Mouse (Mus musculus): ENCODE results near the gene Erc1. TPM values are rescaled to one million over a fixed set of nuclear protein-coding genes. Genes with fewer than 3 reads are reported as not detected.

The Erc1 gene
- polyA plus RNA-seq (2015; fragmentation: Nextera tagmentation; extraction: Ambion mirVana), result 38.1 and 42.0 TPM in 2 replicates

DNA sequence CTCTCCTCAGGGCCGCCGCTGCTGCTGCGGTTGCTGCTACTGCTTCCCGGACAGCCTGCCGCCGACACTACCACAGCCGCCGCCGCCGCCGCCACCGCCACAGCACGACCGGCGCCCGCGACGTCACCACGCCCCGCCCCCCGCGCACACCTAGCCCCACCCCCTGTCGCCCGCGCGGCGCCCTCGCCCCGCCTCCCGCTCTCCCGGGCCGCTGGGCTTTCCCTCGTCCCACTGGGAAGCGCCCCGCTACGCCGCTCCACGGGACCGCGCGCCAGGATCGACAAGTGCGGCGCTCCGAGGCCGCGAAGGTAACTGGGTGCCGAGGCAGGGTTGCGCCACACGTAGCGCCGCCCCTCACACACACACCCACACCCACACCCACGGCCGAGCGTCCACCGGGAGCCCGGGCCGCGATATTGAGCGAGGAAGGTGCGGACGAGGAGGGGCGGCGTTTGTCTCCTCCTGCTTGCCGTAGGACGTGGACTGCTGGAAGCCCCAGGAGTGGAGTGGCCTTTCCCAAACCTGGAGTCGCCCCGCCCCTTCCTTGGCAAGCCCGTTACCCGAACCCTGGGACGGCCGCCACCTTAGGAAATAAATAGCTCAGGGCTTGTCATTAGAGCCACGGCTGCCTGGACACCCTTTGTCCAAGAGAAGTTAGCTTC, at the start of gene Erc1:
Erc1 (minus strand) TSS at position 134 of the 662 bp plus-strand sequence.
- Histone ChIP-seq H3K4me3 (peak within 1 kb of the TSS; percentile 80), H3K27me3 (no peaks in the 10 kb centered on the region), H3K4me1 (replicated peaks) (peaks cover 30% of the 10 kb centered on the region), H3K4me2 (peak within 1 kb of the TSS; percentile 69), H3K9ac (peak within 1 kb of the TSS; percentile 94), H3K9me3 (no peaks in the 10 kb centered on the region), H3K27ac (replicated peaks) (peak within 1 kb of the TSS; percentile 98), H3K36me3 (no peaks in the 10 kb centered on the region)
- peak; percentile 96 for ATAC-seq (ENCODE audit: low read depth)
- WGBS, result under 1% methylated on average over 49 of the region's 73 CpGs

DNA sequence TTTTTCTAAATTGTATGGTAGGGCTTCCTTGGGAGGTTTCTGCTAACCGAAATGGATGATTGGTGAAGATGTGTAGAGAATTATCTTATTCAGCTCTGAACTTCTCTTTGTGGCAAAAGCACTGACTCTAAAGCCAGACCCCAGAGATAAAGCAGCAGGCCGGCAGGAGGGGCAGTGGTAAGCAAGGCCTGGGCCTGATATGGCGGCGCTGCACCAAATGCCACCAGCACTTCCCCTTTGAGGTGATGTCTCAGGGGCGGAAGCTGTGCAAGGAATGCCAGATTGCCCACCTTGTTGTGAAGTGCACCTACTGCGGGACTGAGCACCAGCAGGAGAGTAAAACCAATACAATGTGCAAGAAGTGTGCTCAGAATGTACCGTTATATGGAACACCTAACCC, 44.7 kb upstream of the Erc1 start:
- WGBS, result 92% methylated on average over 7 of the region's 7 CpGs
- H3K27ac ChIP-seq (replicated peaks), result no peak overlapping the region
- H3K9me3 ChIP-seq, result no peaks in the 10 kb centered on the region
- H3K36me3 ChIP-seq, result no peaks in the 10 kb centered on the region
- H3K27me3 ChIP-seq, result 0 out of 2 replicates have a peak, but pooled peaks cover 2% of the 10 kb centered on the region
- no peaks in the 10 kb centered on the region for H3K4me1 ChIP-seq (replicated peaks)
- H3K4me2 ChIP-seq, result no peak overlapping the region
- no peak overlapping the region for H3K4me3 ChIP-seq
- H3K9ac ChIP-seq, result no peak overlapping the region
- no peak for ATAC-seq (ENCODE audit: low read depth)

DNA sequence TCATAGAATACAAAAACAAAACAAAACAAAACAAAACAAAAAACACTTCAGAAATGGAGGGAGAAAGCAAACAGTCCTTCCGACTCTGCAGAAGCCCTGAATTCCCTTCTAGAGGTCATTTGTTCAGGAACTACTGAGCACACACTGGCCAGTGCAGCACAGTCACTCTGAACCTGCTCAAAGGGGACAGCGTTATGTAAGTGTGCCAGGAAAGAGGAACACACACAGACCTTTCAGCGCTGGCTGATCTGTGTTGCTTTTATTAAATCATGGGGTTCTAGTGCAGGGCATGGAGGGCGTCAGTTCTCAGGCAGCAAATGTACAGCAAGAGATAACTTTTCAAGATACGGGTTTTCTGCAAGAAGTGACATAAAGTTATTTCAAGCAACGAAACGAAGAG, 35.2 kb upstream of the Erc1 start:
- H3K4me2 ChIP-seq, result no peak overlapping the region
- H3K4me1 ChIP-seq (replicated peaks), result no peaks in the 10 kb centered on the region
- no peak overlapping the region for H3K9ac ChIP-seq
- H3K36me3 ChIP-seq, result no peaks in the 10 kb centered on the region
- no peak overlapping the region for H3K27ac ChIP-seq (replicated peaks)
- H3K27me3 ChIP-seq, result no peaks in the 10 kb centered on the region
- 77% methylated on average over 7 of the region's 7 CpGs for WGBS
- no peaks in the 10 kb centered on the region for H3K9me3 ChIP-seq
- no peak for ATAC-seq (ENCODE audit: low read depth)
- no peak overlapping the region for H3K4me3 ChIP-seq

DNA sequence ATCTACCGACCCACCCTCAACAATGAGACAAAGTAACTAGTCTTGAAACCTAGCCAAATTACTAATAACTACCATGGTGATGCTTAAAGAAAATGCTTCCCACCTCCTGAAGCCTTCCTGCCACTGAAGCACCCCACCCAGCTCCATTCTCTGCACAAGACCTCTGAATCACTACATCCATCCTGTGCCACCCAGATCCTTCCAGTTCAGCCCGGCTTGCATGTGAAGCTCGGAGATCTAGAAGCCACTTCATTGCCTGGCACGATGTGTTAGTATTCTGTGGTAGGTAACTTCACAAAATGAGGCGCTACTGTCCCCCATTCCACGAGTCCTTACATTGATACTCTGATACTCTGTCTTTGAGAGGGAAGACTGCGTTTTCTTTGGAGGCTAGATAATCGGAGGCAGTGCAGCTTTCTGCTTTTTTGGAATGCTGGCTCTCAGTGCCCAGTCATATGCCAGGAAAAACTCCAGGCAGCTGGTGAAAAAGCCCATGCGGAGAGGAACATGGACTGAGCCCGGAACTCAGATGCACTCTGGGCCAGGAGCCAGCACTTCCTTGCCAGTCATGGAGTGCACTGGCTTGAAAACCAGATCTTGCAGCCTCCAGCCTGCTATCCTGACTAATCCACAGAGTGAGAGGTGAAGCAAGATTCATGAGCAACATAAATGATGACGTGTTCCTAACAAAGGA, 16.5 kb upstream of the Erc1 start:
- 89% methylated on average over 11 of the region's 11 CpGs for WGBS
- H3K27ac ChIP-seq (replicated peaks), result no peak overlapping the region
- H3K4me2 ChIP-seq, result no peak overlapping the region
- H3K36me3 ChIP-seq, result no peaks in the 10 kb centered on the region
- no peaks in the 10 kb centered on the region for H3K27me3 ChIP-seq
- no peak for ATAC-seq (ENCODE audit: low read depth)
- H3K9me3 ChIP-seq, result no peaks in the 10 kb centered on the region
- 0 out of 2 replicates have a peak, but pooled peaks cover 3% of the 10 kb centered on the region for H3K4me1 ChIP-seq (replicated peaks)
- no peak overlapping the region for H3K9ac ChIP-seq
- H3K4me3 ChIP-seq, result no peak overlapping the region

DNA sequence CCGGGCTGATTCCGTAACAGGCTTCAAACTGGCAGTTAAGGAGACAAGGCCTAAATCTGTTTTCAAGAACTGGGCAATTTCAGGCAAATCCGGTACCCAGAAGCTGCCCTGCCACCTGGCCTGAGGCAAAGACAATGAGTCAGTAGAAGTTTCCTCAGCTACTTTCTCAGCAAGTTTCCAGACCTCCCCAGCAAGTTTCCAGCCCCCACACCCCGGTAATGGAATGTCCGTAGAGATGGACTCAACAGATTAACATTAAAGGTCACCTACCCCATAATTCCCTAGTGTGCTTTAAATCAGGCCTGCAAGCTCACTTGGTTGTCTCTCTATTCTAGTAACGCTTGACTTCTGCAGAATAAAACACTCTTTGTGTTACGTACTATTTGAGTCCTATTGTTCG, 13.6 kb upstream of the Erc1 start:
- WGBS, result 34% methylated on average over 8 of the region's 8 CpGs
- no peak overlapping the region for H3K9ac ChIP-seq
- no peak for ATAC-seq (ENCODE audit: low read depth)

DNA sequence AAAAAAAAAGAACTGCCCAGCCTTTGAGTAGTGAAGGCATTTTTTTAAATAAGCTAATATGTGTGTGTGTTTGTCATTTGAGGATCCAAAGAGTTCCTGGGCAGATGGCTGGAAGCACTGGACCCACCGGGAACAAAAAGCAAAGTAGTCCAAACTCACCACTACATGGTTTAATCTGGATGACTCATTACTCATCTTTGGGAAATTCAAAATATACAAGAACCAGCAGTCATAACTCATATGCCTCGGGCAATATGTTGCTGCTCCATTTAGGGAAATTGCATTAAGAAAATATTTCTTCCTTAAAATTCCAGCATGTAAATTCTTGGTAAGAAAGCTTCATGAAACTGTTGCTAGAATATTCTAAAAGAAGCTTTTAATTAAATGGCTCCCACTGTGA, 12.3 kb upstream of the Erc1 start:
- ATAC-seq (ENCODE audit: low read depth), result no peak
- WGBS, result 93% methylated on average over 2 of the region's 2 CpGs

More for the DNA sequence above, 13.6 kb upstream of the Erc1 start:
- H3K27ac ChIP-seq (replicated peaks), result no peak overlapping the region
- no peaks in the 10 kb centered on the region for H3K9me3 ChIP-seq
- 0 out of 2 replicates have a peak, but pooled peaks cover 3% of the 10 kb centered on the region for H3K4me1 ChIP-seq (replicated peaks)
- H3K4me3 ChIP-seq, result no peak overlapping the region
- no peaks in the 10 kb centered on the region for H3K27me3 ChIP-seq
- no peak overlapping the region for H3K4me2 ChIP-seq
- H3K36me3 ChIP-seq, result no peaks in the 10 kb centered on the region

DNA sequence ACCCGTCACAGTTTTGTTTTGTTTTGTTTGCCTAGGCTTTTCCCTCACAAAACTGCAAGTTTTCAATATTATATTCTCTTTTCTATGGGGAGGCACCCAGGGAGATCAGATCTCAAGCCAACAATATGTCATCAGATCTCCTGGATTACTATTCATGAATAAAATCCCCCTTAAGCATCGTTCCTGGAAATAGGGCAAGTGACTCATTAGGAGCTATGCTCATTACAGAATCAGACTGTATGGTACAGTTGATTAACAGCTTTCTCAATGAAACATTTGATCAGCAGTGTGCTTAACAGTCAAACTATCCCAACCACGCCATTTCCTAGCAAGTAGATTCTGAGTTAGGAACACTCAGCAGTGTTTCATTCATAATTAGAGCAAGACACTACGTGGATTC, 7.5 kb upstream of the Erc1 start:
- Histone ChIP-seq H3K9me3 (no peaks in the 10 kb centered on the region), H3K4me3 (no peak overlapping the region), H3K36me3 (no peaks in the 10 kb centered on the region), H3K4me2 (no peak overlapping the region), H3K27me3 (no peaks in the 10 kb centered on the region), H3K27ac (replicated peaks) (no peak overlapping the region), H3K4me1 (replicated peaks) (no peaks in the 10 kb centered on the region), H3K9ac (no peak overlapping the region)
- ATAC-seq (ENCODE audit: low read depth), result no peak
- 83% methylated on average over 4 of the region's 4 CpGs for WGBS

More for the DNA sequence above, 12.3 kb upstream of the Erc1 start:
- H3K27ac ChIP-seq (replicated peaks), result no peak overlapping the region
- H3K4me1 ChIP-seq (replicated peaks), result 0 out of 2 replicates have a peak, but pooled peaks cover 3% of the 10 kb centered on the region
- H3K9me3 ChIP-seq, result no peaks in the 10 kb centered on the region
- H3K9ac ChIP-seq, result no peak overlapping the region
- no peak overlapping the region for H3K4me2 ChIP-seq
- H3K4me3 ChIP-seq, result no peak overlapping the region
- H3K36me3 ChIP-seq, result no peaks in the 10 kb centered on the region
- H3K27me3 ChIP-seq, result no peaks in the 10 kb centered on the region

DNA sequence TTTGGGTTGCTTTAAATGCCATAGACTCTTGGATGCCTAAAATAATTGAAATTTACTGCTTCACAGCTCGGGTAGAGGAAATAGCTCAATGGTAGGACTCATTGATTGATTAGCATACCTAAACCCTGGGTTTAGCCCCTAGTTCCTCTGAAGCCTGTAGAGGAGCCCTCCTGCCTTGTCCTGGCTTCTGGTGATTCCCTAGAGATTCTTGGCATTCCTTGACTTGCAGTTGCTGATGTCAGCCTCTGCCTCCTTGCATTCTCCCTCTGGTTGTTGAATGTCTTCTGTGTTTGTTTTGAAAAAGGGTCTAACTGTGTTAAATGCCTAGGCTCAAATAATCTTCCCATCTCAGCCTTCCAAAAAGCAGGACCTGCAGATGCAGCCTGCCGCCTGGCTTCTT, 6.2 kb upstream of the Erc1 start:
- Histone ChIP-seq H3K9ac (no peak overlapping the region), H3K9me3 (no peaks in the 10 kb centered on the region), H3K4me3 (no peak overlapping the region), H3K27me3 (no peaks in the 10 kb centered on the region), H3K27ac (replicated peaks) (no peak overlapping the region), H3K36me3 (no peaks in the 10 kb centered on the region), H3K4me2 (no peak overlapping the region), H3K4me1 (replicated peaks) (peaks cover 10% of the 10 kb centered on the region)
- 43% methylated on average over 2 of the region's 2 CpGs for WGBS
- ATAC-seq (ENCODE audit: low read depth), result no peak

DNA sequence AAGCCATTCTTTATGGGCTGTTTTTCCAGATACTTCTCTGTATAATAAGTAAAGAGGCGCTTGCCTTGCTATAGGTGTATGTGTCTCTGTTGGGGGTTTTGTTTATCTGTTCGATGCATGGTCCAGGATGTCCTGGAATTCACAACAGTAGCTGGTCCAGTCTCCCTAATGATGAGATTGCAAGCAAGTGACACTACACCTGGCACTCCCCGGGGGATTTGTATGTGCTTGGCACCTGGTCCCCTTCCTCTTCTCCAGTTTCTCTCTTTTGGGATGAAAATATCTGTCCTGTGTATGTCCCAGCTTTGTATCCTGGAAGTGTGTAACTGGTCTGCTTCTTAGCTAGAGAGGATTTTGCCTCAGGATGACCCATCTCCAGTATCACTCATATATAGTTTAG, 1.9 kb upstream of the Erc1 start:
- Histone ChIP-seq H3K9me3 (no peaks in the 10 kb centered on the region), H3K9ac (0 out of 2 replicates have a peak overlapping the region, but pooled peaks have one; percentile 22), H3K27ac (replicated peaks) (no peak overlapping the region), H3K4me2 (no peak overlapping the region), H3K27me3 (no peaks in the 10 kb centered on the region), H3K36me3 (no peaks in the 10 kb centered on the region), H3K4me1 (replicated peaks) (peaks cover 27% of the 10 kb centered on the region), H3K4me3 (no peak overlapping the region)
- 97% methylated on average over 3 of the region's 3 CpGs for WGBS
- ATAC-seq (ENCODE audit: low read depth), result no peak

DNA sequence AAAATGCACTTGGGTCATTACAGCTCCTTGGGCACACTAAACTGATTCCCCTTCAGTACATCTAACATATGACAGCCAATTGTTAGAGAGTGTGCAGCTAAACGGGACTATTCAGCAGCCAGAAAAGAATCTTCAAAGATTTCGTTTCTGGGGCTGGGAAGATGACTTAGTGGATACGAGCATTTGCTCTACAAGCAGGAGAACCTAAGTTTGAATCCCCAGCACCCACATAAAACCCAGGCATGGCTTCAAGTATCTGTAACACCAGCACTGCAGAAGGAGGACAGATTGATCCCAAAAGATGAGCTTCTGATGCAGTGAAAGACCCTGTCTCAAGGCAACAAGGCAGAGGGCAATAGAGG, 1.4 kb upstream of the Erc1 start:
- Histone ChIP-seq H3K27ac (replicated peaks) (peak overlapping the region; percentile 98), H3K27me3 (no peaks in the 10 kb centered on the region), H3K4me3 (peak overlapping the region; percentile 80)

DNA sequence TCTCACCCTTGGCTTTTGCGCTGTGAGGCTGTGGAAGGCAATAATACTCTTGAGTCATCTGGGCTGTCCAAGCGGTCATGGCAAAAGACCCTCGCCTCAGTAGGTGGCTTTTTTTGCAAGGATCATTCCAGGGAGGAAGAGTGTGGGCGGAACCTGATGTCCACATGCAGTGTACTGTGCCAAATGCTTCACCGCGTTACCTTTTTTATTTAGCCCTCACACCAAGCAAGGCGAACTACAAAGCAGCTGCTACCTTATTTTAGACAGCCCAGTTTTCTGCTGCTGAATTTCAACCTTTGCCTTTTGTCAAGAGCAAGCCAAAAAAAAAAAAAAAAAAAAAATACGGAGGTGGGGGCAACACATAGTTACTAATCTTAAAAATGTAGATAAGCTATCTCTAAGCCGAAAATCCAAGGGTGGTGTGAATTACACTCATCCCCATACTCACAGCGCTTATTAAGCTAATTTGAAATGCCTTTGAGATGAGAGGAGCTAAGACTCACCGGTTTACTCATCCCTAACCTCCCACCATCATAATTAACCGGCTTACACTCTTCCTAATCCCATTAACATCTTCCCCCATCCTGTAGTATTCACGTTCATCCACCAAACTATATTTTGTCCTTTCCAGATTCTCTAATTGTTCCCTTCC, 855 bp upstream of the Erc1 start:
- no peaks in the 10 kb centered on the region for H3K27me3 ChIP-seq
- peaks cover 30% of the 10 kb centered on the region for H3K4me1 ChIP-seq (replicated peaks)
- peak overlapping the region; percentile 69 for H3K4me2 ChIP-seq
- H3K4me3 ChIP-seq, result peak overlapping the region; percentile 80
- WGBS, result 20% methylated on average over 13 of the region's 13 CpGs
- H3K27ac ChIP-seq (replicated peaks), result peak overlapping the region; percentile 98
- ATAC-seq (ENCODE audit: low read depth), result no peak; the same call in 1 of the 2 replicates
- peak overlapping the region; percentile 94 for H3K9ac ChIP-seq
- H3K9me3 ChIP-seq, result no peaks in the 10 kb centered on the region
- no peaks in the 10 kb centered on the region for H3K36me3 ChIP-seq

More for the DNA sequence above, 1.4 kb upstream of the Erc1 start:
- peaks cover 27% of the 10 kb centered on the region for H3K4me1 ChIP-seq (replicated peaks)
- peak overlapping the region; percentile 94 for H3K9ac ChIP-seq
- no peak for ATAC-seq (ENCODE audit: low read depth)
- H3K4me2 ChIP-seq, result peak overlapping the region; percentile 69
- no peaks in the 10 kb centered on the region for H3K9me3 ChIP-seq
- WGBS, result 58% methylated on average over 3 of the region's 3 CpGs
- H3K36me3 ChIP-seq, result no peaks in the 10 kb centered on the region

DNA sequence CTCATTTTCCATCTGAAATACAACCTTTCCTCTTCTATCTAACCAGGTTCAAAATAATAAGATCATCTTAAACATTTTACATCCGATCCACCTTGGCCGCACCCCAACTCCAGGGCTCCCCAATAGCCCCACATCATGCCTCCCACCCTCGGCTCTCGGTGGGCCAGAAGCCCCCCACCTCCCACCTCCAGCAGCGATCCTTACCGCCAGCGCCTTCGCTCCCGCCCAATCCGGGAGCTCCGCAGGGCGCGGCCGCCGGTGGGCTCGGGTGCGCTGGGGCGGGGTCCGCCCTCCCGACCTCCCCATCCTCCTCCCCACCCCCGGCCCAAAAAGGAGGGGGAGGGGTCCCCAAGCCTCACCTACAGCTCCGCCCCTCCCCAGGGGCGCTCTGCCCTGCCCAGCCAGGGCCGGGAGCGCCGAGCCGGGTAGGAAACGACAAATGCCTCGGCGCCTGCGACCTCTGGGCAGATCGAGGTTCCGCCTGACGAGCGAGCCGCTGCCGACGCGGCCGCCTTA, 391 bp downstream of the Erc1 start:
- no peaks in the 10 kb centered on the region for H3K27me3 ChIP-seq
- peak overlapping the region; percentile 98 for H3K27ac ChIP-seq (replicated peaks)
- WGBS, result 0% methylated on average over 40 of the region's 40 CpGs
- no peaks in the 10 kb centered on the region for H3K9me3 ChIP-seq
- H3K36me3 ChIP-seq, result no peaks in the 10 kb centered on the region
- peak overlapping the region; percentile 94 for H3K9ac ChIP-seq
- H3K4me1 ChIP-seq (replicated peaks), result peaks cover 30% of the 10 kb centered on the region
- ATAC-seq (ENCODE audit: low read depth), result peak; percentile 55
- peak overlapping the region; percentile 69 for H3K4me2 ChIP-seq
- peak overlapping the region; percentile 80 for H3K4me3 ChIP-seq
